Mouse (Mus musculus) small intestine, adult 2 months (tissue): ENCODE measurements at regions not wholly inside any gene's neighbourhood (a gene's known extent, or its start where the extent isn't known, plus 50 kb on each side); places are given as distances from the start of the nearest gene placed in this dataset.

Source experiments
- CTCF ChIP-seq: fragments of 200-500 bp; IDR thresholded peaks from 2 replicates; pipeline ENCODE4 v1.5.1; 2012; ENCODE audit warnings: low read depth, mild to moderate bottlenecking, control low read depth, inconsistent platforms, low read length, moderate library complexity, mixed read lengths; ENCODE audit not compliant: insufficient replicate concordance, insufficient read length; ENCODE audit errors: extremely low read depth
- POLR2A ChIP-seq: fragments of 200-500 bp; IDR thresholded peaks from 2 replicates; pipeline ENCODE4 v1.6.1; 2012; ENCODE audit warnings: low read depth, mild to moderate bottlenecking, control low read depth, inconsistent platforms, low read length, moderate library complexity

DNA sequence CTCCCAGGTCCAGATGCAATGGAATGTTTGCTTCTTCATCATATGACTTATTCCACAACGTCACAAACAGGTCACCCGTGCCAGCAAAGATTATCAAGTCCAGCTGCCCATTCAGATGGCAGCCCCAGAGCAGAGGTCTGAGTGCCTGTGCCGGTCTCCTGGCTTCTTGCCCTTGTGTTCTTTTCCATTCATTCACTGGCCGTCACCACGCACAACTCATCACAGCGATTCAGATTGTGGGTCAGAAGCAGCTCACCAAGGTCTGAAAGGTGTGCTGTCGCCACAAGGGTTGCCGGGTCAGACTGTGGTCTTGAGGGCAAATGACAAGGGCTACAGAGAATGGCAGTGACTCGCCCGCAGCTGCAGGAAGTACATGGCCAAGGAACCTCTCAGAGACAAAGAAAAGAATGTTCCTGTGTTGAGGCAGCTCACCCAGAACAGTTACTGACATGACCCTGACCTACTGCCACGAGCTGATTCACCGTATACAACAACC is 141.3 kb upstream of the Klf14 start:
- no peak for TF ChIP-seq CTCF
- TF ChIP-seq POLR2A = no peak
